ENCODE assay signal across 20 mouse cellular contexts in the genomic region with DNA sequence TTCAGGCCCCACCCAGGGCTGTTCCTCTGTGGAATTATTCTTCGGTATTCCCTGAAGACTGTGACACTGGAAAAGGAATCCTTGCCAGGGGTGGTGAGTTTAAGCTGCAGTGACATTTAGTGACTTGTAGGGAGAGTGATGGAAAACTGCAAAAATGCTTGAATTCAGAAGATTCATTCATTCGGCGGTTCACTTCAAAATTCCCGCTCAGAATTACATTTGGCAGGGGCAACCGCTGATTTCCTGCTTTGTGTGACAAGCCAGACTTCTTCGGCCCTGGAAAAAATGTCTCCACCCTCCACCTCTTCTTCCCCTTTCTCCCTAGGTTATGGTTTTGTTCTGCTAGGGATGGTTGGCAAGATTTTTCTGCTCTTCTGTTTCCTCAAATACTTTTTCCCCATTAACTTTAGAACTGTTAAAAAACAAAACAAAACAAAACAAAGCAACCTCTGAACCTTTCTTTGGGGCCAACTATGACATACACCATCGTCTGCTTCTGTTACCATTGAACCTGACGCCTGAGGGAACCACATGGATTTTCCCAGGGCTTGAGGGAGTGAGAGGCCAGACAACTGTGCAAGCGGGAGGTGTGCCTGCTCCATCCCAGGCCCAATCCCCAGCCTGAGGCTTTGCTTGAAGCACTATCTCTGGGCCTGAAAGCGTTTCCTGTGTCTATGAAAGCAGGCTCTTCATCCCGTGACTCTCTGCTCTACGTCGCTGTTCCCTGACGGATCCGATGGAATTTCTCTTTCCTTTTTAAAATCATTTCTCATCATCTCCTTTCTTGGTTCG.
DNase-seq lines count a peak whose midpoint lies in the region; ATAC-seq lines count a peak whose summit lies in the region.
"Had no signal": no experiment of that assay in that cellular context is flagged by ENCODE, and none has a peak within 500 bp of the region (broad histone marks: within the 10 kb centered on the region; RNA-seq: fewer than 3 reads in every experiment).

No protein-coding gene starts in this region.

- DNase-seq in heart, adult 11 months, result peak; percentile 92
- no peak for DNase-seq in heart, postnatal 25 days (ENCODE audit: low spot score)
- DNase-seq in left cerebral cortex, postnatal 25 days (ENCODE audit: low spot score in 2 of 2), result no peak
- DNase-seq in frontal cortex, postnatal 14 days (ENCODE audit: low spot score in 2 of 2), result no peak
- DNase-seq: cerebellum, adult 11-12 months; cerebellum, postnatal 36 days; liver; right cerebral cortex, postnatal 14 days; thymus, postnatal 25 days had no signal

- H3K36me3 ChIP-seq in embryonic facial prominence, embryonic 15.5 days, result no peaks in the 10 kb centered on the region
- peaks cover 8% of the 10 kb centered on the region for H3K36me3 ChIP-seq in heart, embryonic 13.5 days
- H3K36me3 ChIP-seq in limb, embryonic 13.5 days, result no peaks in the 10 kb centered on the region; the same call in 1 of the 2 replicates
- H3K36me3 ChIP-seq: embryonic facial prominence, embryonic 13.5 days; intestine, embryonic 15.5 days; neural tube, embryonic 12.5 days had no signal

- 0 out of 2 replicates have a peak overlapping the region, but pooled peaks have one; percentile 22 for H3K27ac ChIP-seq in embryonic facial prominence, embryonic 15.5 days (replicated peaks)
- H3K27ac ChIP-seq in heart, embryonic 13.5 days (replicated peaks), result peak overlapping the region; percentile 81
- 0 out of 2 replicates have a peak overlapping the region, but pooled peaks have one; percentile 17 for H3K27ac ChIP-seq in limb, embryonic 13.5 days
- H3K27ac ChIP-seq: embryonic facial prominence, embryonic 13.5 days; hindbrain, embryonic 14.5 days; intestine, embryonic 15.5 days; neural tube, embryonic 12.5 days had no signal

- no peak overlapping the region for H3K4me3 ChIP-seq in embryonic facial prominence, embryonic 15.5 days (replicated peaks)
- peak overlapping the region; percentile 3; the same call in 1 of the 2 replicates for H3K4me3 ChIP-seq in heart, embryonic 13.5 days
- H3K4me3 ChIP-seq in limb, embryonic 13.5 days, result no peak overlapping the region
- H3K4me3 ChIP-seq: embryonic facial prominence, embryonic 13.5 days; intestine, embryonic 15.5 days; megakaryocyte, embryonic 14.5 days; neural tube, embryonic 12.5 days had no signal

- intact Hi-C loops in heart, postnatal 25 days (cut with DNase I), result no loop called here
- intact Hi-C loops in left cerebral cortex, postnatal 25 days (cut with DNase I), result no loop called here

- H3K4me1 ChIP-seq in embryonic facial prominence, embryonic 15.5 days, result peaks cover 18% of the 10 kb centered on the region
- H3K4me1 ChIP-seq in heart, embryonic 13.5 days, result peaks cover 64% of the 10 kb centered on the region
- H3K4me1 ChIP-seq in limb, embryonic 13.5 days, result peaks cover 42% of the 10 kb centered on the region
- H3K4me1 ChIP-seq: megakaryocyte, embryonic 14.5 days had no signal

- no peaks in the 10 kb centered on the region for H3K9me3 ChIP-seq in embryonic facial prominence, embryonic 15.5 days (replicated peaks)
- no peaks in the 10 kb centered on the region for H3K9me3 ChIP-seq in heart, embryonic 13.5 days
- H3K9me3 ChIP-seq in limb, embryonic 13.5 days, result no peaks in the 10 kb centered on the region
- H3K9me3 ChIP-seq: embryonic facial prominence, embryonic 13.5 days; intestine, embryonic 15.5 days; megakaryocyte, embryonic 14.5 days; neural tube, embryonic 12.5 days had no signal

- H3K4me2 ChIP-seq in embryonic facial prominence, embryonic 15.5 days (replicated peaks), result no peak overlapping the region
- peak overlapping the region; percentile 58 for H3K4me2 ChIP-seq in heart, embryonic 13.5 days
- H3K4me2 ChIP-seq in limb, embryonic 13.5 days (replicated peaks), result 0 out of 2 replicates have a peak overlapping the region, but pooled peaks have one; percentile 4
- H3K4me2 ChIP-seq: embryonic facial prominence, embryonic 13.5 days; hindbrain, embryonic 14.5 days; intestine, embryonic 15.5 days; neural tube, embryonic 12.5 days had no signal

- ATAC-seq in embryonic facial prominence, embryonic 15.5 days (ENCODE audit: insufficient number of reproducible peaks, low FRiP score, low TSS enrichment, low read depth), result no peak
- ATAC-seq in heart, embryonic 13.5 days (ENCODE audit: extremely low read depth, insufficient number of reproducible peaks, low FRiP score, low TSS enrichment), result no peak
- ATAC-seq in limb, embryonic 13.5 days (ENCODE audit: low FRiP score, low read depth), result no peak
- ATAC-seq in cerebellum, adult (ENCODE audit: insufficient number of reproducible peaks, low FRiP score, low TSS enrichment), result no peak
- ATAC-seq: intestine, embryonic 15.5 days; lung, postnatal 0 days; midbrain, embryonic 16.5 days had no signal

- WGBS in embryonic facial prominence, embryonic 15.5 days, result 60% methylated on average over 16 of the region's 16 CpGs
- 52% methylated on average over 16 of the region's 16 CpGs for WGBS in heart, embryonic 13.5 days
- 81% methylated on average over 16 of the region's 16 CpGs for WGBS in limb, embryonic 13.5 days

- H3K9ac ChIP-seq in embryonic facial prominence, embryonic 15.5 days, result no peak overlapping the region
- H3K9ac ChIP-seq in heart, embryonic 13.5 days, result peak overlapping the region; percentile 61
- H3K9ac ChIP-seq in limb, embryonic 13.5 days, result no peak overlapping the region
- H3K9ac ChIP-seq: embryonic facial prominence, embryonic 13.5 days; hindbrain, embryonic 14.5 days; intestine, embryonic 15.5 days; neural tube, embryonic 12.5 days had no signal

- H3K27me3 ChIP-seq in embryonic facial prominence, embryonic 15.5 days, result no peaks in the 10 kb centered on the region
- no peaks in the 10 kb centered on the region for H3K27me3 ChIP-seq in heart, embryonic 13.5 days (replicated peaks)
- no peaks in the 10 kb centered on the region for H3K27me3 ChIP-seq in limb, embryonic 13.5 days
- H3K27me3 ChIP-seq: embryonic facial prominence, embryonic 13.5 days; intestine, embryonic 15.5 days; neural tube, embryonic 12.5 days had no signal

Comparison
In these comparisons a context has a peak if more than half of its experiments do, and no peak if none do; other contexts are left out.
1. H3K27ac ChIP-seq: peak in every context shown above with its lines; median percentile 81 in heart, embryonic 13.5 days; 22 in embryonic facial prominence, embryonic 15.5 days; 17 in limb, embryonic 13.5 days.